Mouse (Mus musculus) right cerebral cortex, postnatal 10 days (tissue): Measurements from ENCODE around the gene Hist1h2bg.
A peak's percentile ranks its signal among the peaks of the same experiment; 100 is the strongest.
"Not testable (repeated sequence)": the region's sequence is repeated elsewhere in the genome, so short reads cannot be mapped to it uniquely, and the experiment has no call there.

ENCODE experiments used
- DNase-seq, 2 experiments: peaks; one replicate each; pipeline ENCODE4 v3.0.0; 2021; ENCODE audit warnings: low spot score in 2 of 2

Gene Hist1h2bg

DNA sequence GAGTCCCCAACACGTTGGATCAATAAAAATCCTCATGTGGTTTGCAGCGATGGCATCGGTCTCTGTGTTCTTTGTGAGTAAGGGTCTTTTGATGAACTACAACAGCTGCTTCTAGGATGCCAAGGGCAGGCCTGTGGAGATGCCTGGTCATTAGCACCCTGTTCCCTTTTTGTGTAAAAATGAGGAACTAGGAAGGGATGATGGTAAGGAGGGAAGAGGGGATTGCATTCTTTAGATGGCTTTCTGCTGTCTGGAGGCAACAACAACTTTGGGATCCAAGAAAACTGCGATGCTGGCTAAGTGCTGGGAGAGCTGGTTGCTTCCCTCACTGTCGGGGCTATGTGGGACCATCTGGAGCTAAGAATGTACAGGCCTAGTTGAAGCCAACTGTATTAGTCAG, 32.9 kb upstream of the Hist1h2bg start:
- DNase-seq, result no peak

- DNase-seq, result not testable (repeated sequence)
These were observed 31.4 kb upstream of the Hist1h2bg start for GRCm38 (mm10) chr13:23539821-23540220.

DNA sequence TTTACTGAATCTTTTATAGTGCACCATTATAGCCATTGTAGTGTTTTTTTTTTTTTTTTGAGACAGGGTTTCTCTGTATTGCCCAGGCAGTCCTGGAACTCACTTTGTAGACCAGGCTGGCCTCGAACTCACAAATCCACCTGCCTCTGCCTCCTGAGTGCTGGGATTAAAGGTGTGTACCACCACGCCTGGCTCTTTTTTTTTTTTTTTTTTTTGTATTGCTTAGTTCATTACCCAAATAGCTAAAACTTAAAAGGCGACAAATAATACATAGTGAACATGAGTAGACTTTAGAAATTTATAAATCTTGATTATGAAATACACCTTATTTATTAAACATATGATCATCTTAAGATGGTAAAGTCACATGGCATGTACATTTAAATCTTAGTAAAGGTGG, 29.7 kb upstream of the Hist1h2bg start:
- no peak for DNase-seq

- DNase-seq, result not testable (repeated sequence)
These were observed 28.8 kb upstream of the Hist1h2bg start for GRCm38 (mm10) chr13:23542225-23542980.

GRCm38 (mm10) chr13:23542999-23543607, 28.1 kb upstream of the Hist1h2bg start, which contains the start of gene Hist1h2bh:
Gene Hist1h2bh, minus strand, starts transcription at chr13:23543392.
- peak; percentile 80 to 93 for DNase-seq

- peak; percentile 66 to 82 for DNase-seq
These were observed 27.0 kb upstream of the Hist1h2bg start, which contains the start of gene Hist1h3f for GRCm38 (mm10) chr13:23543965-23544786. Gene Hist1h3f, plus strand, starts transcription at chr13:23544052.

DNA sequence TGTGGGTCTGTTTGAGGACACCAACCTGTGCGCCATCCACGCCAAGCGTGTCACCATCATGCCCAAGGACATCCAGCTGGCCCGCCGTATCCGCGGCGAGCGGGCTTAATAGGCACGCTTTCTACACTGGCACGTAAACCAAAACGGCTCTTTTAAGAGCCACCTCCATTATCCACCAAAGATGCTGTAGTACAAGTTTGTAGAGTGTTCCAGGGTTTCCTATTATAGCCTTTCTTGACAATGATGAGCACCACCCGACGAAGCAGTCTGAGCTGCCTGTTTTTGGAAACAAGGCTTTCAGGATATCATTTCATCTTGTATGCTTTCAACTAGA, 26.4 kb upstream of the Hist1h2bg start:
- DNase-seq, result not testable (repeated sequence)

DNA sequence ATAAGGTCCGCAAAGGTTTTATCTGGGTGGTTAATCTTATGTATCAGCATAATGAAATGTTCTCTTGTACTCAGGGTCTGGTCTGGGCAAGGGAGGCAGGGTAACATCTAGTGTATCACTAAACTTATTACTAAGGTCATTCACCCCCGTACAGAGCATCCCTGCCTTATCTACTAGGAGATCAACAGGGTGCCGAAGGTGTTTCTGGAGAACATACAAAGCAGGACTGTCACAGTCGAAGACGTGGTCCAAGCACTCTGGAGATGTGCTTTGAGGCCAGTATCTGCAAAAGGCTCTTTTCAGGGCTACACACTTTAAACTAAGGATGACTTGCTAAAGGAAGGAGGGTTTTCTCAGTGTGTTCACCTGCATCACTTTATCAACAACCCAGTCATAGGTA, 24.5 kb upstream of the Hist1h2bg start:
- no peak for DNase-seq

GRCm38 (mm10) chr13:23550761-23551145, 20.4 kb upstream of the Hist1h2bg start:
- DNase-seq, result no peak

DNA sequence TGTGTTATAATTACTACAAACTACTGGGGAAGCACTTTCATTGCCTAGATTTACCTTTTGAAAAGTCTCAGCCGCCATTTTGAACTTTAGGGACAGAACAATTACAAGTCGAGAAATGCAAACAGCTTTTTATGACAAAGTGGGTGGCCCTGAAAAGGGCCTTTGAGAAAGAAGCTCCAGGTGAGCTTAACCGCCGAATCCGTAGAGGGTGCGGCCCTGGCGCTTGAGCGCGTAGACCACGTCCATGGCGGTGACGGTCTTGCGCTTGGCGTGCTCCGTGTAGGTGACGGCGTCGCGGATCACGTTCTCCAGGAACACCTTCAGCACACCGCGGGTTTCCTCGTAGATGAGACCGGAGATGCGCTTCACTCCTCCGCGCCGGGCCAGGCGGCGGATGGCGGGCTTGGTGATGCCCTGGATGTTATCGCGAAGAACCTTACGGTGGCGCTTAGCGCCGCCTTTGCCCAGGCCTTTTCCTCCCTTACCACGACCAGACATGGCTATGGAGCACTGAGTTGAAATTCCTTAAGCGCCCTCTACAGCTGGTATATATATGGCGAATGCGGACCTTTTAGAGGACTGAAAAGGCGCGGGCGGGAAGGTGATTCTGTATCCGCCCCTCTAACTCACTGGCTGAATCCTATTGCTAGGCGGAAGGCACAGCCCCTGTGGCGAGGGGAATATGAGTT, 19.9 kb upstream of the Hist1h2bg start, which contains the start of gene Hist1h4f:
Gene Hist1h4f (minus strand): TSS at position 503 of the 689 bp plus-strand sequence.
- DNase-seq, result peak; percentile 94 to 96

- DNase-seq, result no peak
These were observed 19.0 kb upstream of the Hist1h2bg start for GRCm38 (mm10) chr13:23551931-23552914.

- DNase-seq, result no peak
These were observed 18.2 kb upstream of the Hist1h2bg start, which contains the start of gene Hist1h1d for GRCm38 (mm10) chr13:23552962-23553361. Gene Hist1h1d, plus strand, starts transcription at chr13:23553262.

DNA sequence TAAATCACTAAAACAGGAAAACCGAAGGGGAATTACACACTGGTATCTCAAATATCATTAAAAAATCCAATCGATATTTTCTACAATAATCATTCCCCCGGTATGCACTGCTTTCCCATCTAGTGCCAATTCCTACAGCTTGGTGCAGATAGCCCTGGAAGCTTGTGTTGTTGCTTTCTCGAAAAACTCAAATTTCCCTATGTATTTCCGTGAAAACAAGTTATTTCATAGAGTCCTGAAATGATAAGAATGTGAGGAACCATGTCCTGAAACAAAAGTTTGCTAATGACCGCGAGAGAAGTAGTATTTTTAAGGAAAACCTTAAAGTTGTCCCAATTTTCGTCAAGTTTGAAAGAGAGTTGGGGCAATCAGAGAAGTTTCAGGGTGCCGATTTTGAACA, 16.8 kb upstream of the Hist1h2bg start:
- DNase-seq, result no peak

GRCm38 (mm10) chr13:23554925-23555838, 16.0 kb upstream of the Hist1h2bg start:
- DNase-seq, result peak; percentile 87 to 89

- DNase-seq, result peak; percentile 75 to 90
These were observed 15.3 kb upstream of the Hist1h2bg start for GRCm38 (mm10) chr13:23555839-23556416.

DNA sequence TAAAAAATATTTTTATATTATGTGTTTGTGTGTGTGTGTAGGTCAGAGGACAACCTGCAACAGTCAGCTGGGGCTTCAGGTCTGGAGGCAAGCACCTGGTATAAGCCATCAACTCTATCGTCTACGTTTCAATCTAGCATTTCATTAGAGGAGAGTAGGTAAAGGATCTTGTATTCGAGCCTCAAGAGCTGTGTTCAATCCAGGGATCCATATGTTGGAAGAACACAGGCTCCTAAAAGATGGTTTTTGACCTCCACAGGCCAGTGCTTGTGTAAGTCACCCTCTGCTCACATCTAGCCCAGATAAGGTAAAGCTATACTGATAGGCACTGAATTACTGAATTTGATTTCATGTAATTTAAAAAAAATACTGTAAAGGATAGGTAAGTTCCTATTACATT, 14.3 kb upstream of the Hist1h2bg start:
- DNase-seq, result no peak

GRCm38 (mm10) chr13:23560699-23561098, 10.5 kb upstream of the Hist1h2bg start:
- not testable (repeated sequence) for DNase-seq

DNA sequence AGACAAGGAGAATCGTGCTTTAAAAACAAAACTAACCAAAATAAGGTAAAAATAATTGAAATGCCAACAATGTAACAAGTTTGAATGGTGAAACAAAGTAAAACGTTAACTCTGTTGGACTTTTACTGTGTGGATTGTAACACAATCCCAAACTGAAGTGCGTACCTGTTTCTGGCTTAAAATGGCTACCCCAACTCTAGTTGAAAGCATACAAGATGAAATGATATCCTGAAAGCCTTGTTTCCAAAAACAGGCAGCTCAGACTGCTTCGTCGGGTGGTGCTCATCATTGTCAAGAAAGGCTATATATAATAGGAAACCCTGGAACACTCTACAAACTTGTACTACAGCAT, 9.7 kb upstream of the Hist1h2bg start:
- DNase-seq, result not testable (repeated sequence)
